Mouse (Mus musculus): Measurements from ENCODE around the gene Mea1. TPM values are rescaled to one million over a fixed set of nuclear protein-coding genes. Genes with fewer than 3 reads are reported as not detected.

The Mea1 gene
- total RNA-seq, 2 experiments from 2014 or later, result 114 to 122 TPM

DNA sequence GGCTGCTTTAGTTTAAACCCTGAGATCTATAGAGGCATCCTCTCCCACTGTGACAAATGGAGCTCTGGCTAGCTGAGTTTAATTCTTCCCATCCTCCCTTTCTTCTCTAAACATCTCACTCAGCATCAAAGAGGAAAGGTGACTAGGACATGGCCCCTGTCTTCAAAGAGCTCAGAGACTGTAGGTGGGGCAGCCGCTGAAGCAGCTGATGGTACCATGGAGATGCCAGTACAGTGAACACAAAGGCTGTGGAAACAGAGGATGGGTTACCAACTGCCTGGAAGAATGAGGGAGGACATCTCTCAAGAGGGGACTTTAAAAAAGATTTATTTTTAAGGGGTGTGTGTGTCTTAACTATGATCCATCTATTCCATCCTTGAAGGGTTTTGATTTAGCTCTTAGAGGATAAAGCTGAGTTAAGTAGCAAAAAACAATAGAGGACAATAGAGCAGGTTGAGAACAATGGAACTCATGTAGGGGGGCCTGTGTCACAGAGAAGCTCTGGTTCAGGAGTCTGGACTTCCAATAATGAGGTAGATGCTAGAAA is 16.0 kb downstream of the Mea1 start:
- intact Hi-C loops (cut with DNase I), result no loop called here
- no peak for TF ChIP-seq CTCF (IDR thresholded peaks at IDR 0.05)
- no peak for DNase-seq (ENCODE audit: extremely low spot score in 1 of 2, low spot score in 2 of 2)

DNA sequence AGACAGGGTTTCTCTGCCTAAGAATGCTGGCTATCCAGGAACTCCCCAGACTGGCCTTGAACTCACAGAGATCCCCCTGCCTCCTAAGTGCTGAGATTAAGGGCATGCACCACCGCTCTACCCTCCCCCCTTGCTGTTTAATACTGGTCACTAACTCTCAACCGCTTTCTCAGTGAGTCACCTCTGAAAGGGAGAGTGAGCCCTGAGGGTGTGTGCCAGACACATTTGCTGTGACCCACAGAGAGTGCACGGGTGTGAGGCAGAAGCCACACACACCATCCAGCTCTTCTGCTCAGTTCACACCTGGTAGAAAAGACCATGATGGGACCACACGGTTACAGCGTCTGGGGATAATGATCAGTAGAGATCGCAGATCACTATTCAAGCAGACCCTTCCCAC is 19.9 kb downstream of the Mea1 start:
- intact Hi-C loops (cut with DNase I), result no loop called here
- Histone ChIP-seq H3K27ac (no peak overlapping the region), H3K4me3 (no peak overlapping the region)
- no peak for TF ChIP-seq CTCF (IDR thresholded peaks at IDR 0.05)
- no peak for DNase-seq (ENCODE audit: extremely low spot score in 1 of 2, low spot score in 2 of 2)

More for the DNA sequence above, 16.0 kb downstream of the Mea1 start:
- Histone ChIP-seq H3K27ac (no peak overlapping the region), H3K4me3 (no peak overlapping the region)

DNA sequence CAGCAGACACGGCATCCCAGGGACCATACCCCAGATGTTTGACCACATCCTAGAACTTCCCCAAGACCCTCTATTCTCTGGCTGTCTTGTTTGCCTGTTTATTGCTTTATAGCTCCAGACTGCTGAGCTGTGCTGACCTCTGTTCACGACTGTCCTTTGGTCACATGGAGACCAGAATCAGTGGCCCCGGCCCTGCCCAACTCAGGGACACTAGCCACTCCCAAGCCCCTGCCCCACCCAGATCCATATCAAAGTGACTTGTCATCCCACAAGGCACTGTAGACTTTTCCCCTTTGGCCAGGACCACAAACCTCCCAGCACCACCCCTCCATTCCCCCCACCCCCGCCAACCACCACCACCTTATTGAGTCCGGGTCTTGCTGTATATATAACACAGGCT is 20.7 kb downstream of the Mea1 start:
- Histone ChIP-seq H3K27ac (no peak overlapping the region), H3K4me3 (no peak overlapping the region)
- intact Hi-C loops (cut with DNase I), result no loop called here
- no peak for TF ChIP-seq CTCF (IDR thresholded peaks at IDR 0.05)
- no peak for DNase-seq (ENCODE audit: extremely low spot score in 1 of 2, low spot score in 2 of 2)

DNA sequence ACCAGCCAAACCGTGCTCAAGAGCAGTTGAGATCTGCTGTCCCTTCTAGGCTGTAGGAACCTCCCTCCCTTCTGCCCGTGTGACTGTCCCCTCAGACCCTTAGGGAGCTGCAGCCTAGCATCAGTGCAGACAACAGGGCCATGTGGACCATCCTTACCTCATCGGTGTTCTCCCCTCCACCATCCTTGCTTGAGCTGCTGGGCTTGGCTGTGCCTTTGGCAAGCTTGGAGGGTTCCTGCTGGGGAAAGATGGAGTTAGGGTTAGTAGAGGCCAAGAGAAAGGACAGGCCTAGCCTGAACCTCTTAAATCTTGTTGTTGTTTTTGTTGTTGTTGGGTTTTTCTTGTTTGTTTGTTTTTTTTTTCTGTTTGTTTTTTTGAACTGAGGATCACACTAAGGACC is 21.3 kb downstream of the Mea1 start:
- no peak overlapping the region for H3K27ac ChIP-seq
- intact Hi-C loops (cut with DNase I), result loop anchor here (5.0 kb wide), 1 partner anchor 148 kb away; no protein-coding TSS in a partner anchor

DNA sequence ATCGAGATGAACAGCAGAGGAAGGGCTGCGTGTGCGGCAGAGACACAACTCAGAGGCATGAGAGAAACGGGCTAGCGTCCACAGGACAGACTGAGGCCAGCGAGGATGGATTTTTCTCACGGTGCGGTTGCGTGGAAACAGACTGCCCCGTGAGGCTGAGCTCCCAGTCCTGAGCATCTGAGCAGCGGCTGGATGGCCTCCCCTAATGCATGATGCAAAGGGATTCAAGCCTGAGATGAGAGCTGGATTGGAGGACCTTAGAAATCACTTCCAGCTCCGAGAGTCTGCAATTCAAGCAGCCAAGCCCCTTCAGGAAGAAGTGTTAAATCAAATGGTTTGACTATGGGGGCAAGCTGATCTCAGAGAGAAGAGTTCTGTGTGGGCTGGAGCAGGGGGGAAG is 22.9 kb downstream of the Mea1 start:
- TF ChIP-seq CTCF (IDR thresholded peaks at IDR 0.05), result no peak
- Histone ChIP-seq H3K27ac (peak overlapping the region; percentile 13; the same call in 1 of the 2 replicates), H3K4me3 (peak overlapping the region; percentile 11)
- intact Hi-C loops (cut with DNase I), result loop anchor here (5.0 kb wide), 1 partner anchor 149 kb away; no protein-coding TSS in a partner anchor
- DNase-seq (ENCODE audit: extremely low spot score in 1 of 2, low spot score in 2 of 2), result no peak

More for the DNA sequence above, 21.3 kb downstream of the Mea1 start:
- DNase-seq (ENCODE audit: extremely low spot score in 1 of 2, low spot score in 2 of 2), result no peak
- no peak for TF ChIP-seq CTCF (IDR thresholded peaks at IDR 0.05)
- no peak overlapping the region for H3K4me3 ChIP-seq

DNA sequence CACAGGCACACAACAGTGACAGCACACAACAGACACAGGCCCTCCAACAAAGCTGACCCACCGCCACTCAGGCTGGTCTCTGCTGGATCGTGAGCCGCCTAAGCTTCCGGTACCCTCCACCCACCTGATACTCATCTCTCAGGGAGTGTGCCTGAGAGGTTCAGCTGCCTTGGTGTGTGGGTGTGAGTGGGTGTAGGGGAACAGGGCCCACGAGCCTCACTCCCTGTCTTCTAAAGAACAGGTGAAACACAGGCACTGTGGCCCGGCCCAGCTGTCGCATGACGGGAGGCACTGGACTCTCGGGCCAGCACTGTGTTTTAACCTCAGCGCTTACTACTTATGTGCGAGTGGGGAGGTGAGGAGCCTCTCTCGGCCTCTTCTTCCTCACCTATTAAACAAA is 23.5 kb downstream of the Mea1 start:
- Histone ChIP-seq H3K27ac (peak overlapping the region; percentile 0; the same call in 1 of the 2 replicates), H3K4me3 (peak overlapping the region; percentile 21)
- no peak for DNase-seq (ENCODE audit: extremely low spot score in 1 of 2, low spot score in 2 of 2)
- intact Hi-C loops (cut with DNase I), result loop anchor here (5.0 kb wide), 1 partner anchor 150 kb away; no protein-coding TSS in a partner anchor
- no peak for TF ChIP-seq CTCF (IDR thresholded peaks at IDR 0.05)

DNA sequence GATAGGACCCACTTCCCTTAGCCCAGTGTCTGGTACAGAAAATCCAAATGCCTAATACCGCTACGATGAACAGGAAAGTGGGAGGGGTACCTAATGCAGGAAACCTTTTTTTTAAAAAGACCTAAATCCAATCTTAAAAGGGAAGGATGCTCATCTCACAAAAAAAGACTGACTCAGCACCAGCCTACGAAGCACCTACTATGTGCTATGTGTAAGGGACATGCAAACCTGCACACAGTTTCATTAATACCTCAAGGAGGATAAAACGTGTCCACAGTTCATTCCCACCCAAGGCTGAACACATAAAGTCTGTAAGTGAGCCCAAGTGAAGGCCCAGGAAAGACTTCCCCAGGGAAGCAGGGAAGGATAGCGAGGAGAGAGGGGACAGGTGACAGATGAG is 23.9 kb downstream of the Mea1 start:
- H3K4me3 ChIP-seq, result no peak overlapping the region; the same call in 1 of the 2 replicates
- DNase-seq (ENCODE audit: extremely low spot score in 1 of 2, low spot score in 2 of 2), result no peak
- H3K27ac ChIP-seq, result no peak overlapping the region
- no peak for TF ChIP-seq CTCF (IDR thresholded peaks at IDR 0.05)
- intact Hi-C loops (cut with DNase I), result loop anchor here (5.0 kb wide), 1 partner anchor 150 kb away; no protein-coding TSS in a partner anchor

DNA sequence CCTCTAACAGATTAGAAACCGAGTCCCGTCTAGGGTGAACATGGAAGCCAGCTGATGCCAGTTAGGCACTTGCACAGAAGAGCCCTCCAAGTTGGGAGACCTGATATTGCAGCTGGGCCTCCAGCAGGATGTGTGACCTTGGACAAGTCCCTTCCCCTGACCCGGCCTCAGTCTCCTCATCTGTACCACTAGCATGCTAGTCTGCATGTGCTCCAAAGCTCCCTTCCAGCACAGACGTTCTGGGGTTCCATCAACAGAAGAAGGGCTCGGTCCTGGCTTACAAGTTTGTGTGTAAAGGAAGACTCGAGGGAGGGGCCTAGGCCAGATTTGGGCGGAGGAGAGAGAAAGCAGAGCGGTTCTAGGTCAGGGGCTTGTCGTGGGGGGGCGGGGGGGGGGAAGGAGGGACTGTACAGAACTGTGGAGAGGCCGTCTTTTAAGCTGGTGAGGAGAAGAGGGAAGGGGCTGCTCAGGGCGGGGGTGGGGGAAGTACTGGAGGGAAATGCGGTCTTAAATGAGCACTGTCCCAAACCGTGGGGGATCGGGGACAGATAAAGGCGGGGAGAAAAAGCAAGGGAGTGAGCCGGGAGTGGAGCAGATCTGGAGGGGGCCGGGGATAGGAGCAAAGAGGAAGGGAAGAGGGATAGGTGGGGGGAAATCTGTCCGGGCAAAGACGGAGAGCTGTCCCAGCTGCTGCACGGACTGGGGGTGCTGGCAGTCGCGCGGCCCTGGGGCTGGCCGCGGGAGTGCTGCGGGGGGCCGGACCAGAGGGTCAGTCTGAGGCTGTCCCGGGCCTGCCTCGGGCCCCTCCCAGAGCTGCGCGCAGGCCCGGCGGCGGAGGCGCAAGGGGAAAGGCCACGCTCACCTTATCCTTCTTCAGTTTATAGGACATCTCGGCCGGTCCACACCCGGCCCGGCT is 25.6 kb downstream of the Mea1 start:
- no peak for TF ChIP-seq CTCF (IDR thresholded peaks at IDR 0.05)
- no peak for DNase-seq (ENCODE audit: extremely low spot score in 1 of 2, low spot score in 2 of 2)
- Histone ChIP-seq H3K27ac (peak overlapping the region; percentile 87), H3K4me3 (peak overlapping the region; percentile 88)
- intact Hi-C loops (cut with DNase I), result loop anchor here (2.0 to 5.0 kb wide), 2 partner anchors 23 to 152 kb away; partner anchors contain the start of gene Klhdc3

DNA sequence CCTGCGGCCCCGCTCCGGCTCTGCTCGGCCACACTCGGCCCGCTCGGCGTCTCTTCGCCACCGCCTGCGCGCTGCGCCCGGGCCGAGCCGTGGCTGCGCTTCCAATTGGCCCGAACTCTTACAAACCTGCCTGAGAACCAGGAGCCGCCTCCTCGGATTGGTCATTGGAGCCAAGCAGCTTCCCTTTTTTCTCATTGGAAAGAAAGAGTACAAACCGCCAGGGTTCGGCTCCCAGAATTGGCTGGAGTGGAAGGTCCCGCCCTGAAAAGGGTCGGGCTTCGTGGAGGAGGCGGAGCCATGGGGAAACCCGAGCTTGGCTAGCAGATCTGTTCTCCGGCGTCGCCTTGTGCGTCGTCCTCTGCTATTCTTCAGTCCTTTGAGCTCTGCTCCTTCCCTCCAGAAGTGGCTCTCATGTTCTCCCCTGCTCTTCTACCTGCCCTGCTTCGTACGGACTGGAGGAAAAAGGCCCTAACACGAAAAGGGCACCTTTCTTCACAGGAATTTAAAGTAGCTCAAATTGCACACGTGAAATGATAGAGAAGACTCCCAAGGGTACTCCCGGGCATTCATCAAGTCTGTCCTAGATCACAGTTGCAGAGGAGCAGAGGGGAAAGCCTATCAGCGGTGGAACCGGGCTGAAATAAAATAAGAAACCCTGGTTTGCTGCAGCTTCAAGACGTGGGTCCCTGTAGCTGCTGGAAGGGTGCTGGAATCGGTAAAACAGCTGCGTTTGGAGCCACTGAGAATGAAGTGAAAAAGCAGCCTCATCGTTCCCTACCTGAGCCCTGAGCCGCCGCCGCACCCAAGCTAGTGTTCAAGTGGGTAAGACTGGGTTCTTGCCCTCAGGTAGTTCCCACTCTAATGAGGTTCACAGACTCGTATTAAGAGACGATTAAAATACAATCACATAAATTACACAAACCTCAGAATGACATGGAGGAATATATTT is 26.6 kb downstream of the Mea1 start, which contains the start of gene Ppp2r5d:
Gene Ppp2r5d, minus strand, starts transcription at position 225 of the 949 bp plus-strand sequence.
- peak within 1 kb of the TSS; percentile 88 for H3K4me3 ChIP-seq
- peak; percentile 93 to 96 for DNase-seq (ENCODE audit: extremely low spot score in 1 of 2, low spot score in 2 of 2)
- TF ChIP-seq CTCF (IDR thresholded peaks at IDR 0.05), result no peak; the same call in 1 of the 2 replicates
- intact Hi-C loops (cut with DNase I), result loop anchor here (2.0 to 5.0 kb wide), 2 partner anchors 24 to 153 kb away; partner anchors contain the start of gene Klhdc3
- H3K27ac ChIP-seq, result peak within 1 kb of the TSS; percentile 87

DNA sequence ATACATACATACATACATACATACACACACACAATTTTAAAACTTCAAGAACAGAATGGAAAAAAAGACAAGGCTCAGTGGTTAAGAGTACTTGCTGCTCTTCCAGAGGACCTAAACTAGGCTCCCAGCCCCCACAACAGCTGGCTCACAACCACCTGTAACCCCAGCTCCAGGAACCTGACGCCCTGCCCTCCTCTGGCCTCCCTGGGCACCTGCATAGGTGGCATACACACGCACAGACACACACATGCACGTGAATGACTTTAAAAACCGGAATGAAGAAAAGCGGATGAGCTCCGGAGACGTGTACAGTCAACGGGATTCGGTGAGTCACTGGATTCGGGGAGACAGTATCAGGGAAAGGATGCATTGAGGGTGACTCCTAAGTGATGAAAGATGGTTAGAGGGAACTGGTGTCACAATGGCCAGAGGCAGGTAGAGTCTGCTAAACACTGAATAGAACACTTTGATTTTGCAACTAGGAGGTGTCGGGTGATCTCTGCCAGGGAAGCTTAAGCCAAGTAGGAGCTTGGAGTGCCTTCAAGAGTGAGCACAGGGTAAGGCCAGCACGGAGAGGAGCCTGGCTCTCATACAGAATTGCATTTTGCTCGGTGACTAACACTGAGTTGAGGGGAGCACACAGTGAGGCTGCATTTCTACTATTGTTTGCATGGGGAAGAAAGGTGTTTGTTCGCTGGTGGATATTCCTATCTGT is 27.9 kb downstream of the Mea1 start:
- no peak for DNase-seq (ENCODE audit: extremely low spot score in 1 of 2, low spot score in 2 of 2)
- no peak overlapping the region for H3K4me3 ChIP-seq
- intact Hi-C loops (cut with DNase I), result no loop called here
- no peak for TF ChIP-seq CTCF (IDR thresholded peaks at IDR 0.05)
- H3K27ac ChIP-seq, result no peak overlapping the region
